22 mouse cellular contexts compared by ENCODE assay signal in genomic region chr5:113457260-113457659, GRCm38 (mm10). TPM values are rescaled to one million over a fixed set of nuclear protein-coding genes. Genes with fewer than 3 reads are reported as not detected.
DNase-seq lines count a peak whose midpoint lies in the region; ATAC-seq lines count a peak whose summit lies in the region.
"Had no signal": no experiment of that assay in that cellular context is flagged by ENCODE, and none has a peak within 500 bp of the region (broad histone marks: within the 10 kb centered on the region; RNA-seq: fewer than 3 reads in every experiment).

No protein-coding gene starts in this region.

- DNase-seq in hindbrain, embryonic 10.5 days (ENCODE audit: low spot score), result no peak
- no peak for DNase-seq in hindbrain, embryonic 11.5 days (ENCODE audit: low spot score)
- DNase-seq in retina, postnatal 1 day, result peak; percentile 65
- no peak for DNase-seq in retina, embryonic 14.5 days (ENCODE audit: low spot score)
- peak; percentile 74 to 82 for DNase-seq in cerebellum, postnatal 14 days
- DNase-seq in right cerebral cortex, adult 2 months (ENCODE audit: low spot score in 2 of 2), result no peak
- DNase-seq in embryonic facial prominence, embryonic 10.5 days (ENCODE audit: low spot score), result no peak
- DNase-seq: adrenal gland, postnatal 14 days; gastrocnemius, postnatal 36 days; kidney, postnatal 4 days; layer of hippocampus, adult 9-11 months; liver, embryonic 13.5 days; lung, embryonic 14.5 days; lung, postnatal 36 days; thymus, postnatal 14 days had no signal

- peak overlapping the region; percentile 41; the same call in 1 of the 2 replicates for H3K27ac ChIP-seq in hindbrain, embryonic 10.5 days
- no peak overlapping the region for H3K27ac ChIP-seq in hindbrain, embryonic 11.5 days (ENCODE audit: low read depth, low read length)
- no peak overlapping the region for H3K27ac ChIP-seq in embryonic facial prominence, embryonic 10.5 days (replicated peaks)
- H3K27ac ChIP-seq: embryonic facial prominence, embryonic 13.5 days; forebrain, embryonic 15.5 days; kidney, embryonic 15.5 days; limb, embryonic 12.5 days; liver, embryonic 13.5 days; neural tube, embryonic 15.5 days had no signal

- peaks cover 34% of the 10 kb centered on the region for H3K27me3 ChIP-seq in hindbrain, embryonic 10.5 days (ENCODE audit: insufficient read depth, poor library complexity, severe bottlenecking)
- H3K27me3 ChIP-seq in hindbrain, embryonic 11.5 days (ENCODE audit: control insufficient read depth, insufficient read depth, low read length), result peaks cover 2% of the 10 kb centered on the region; the same call in 1 of the 2 replicates
- peaks cover 34% of the 10 kb centered on the region for H3K27me3 ChIP-seq in embryonic facial prominence, embryonic 10.5 days (replicated peaks; ENCODE audit: low read depth, poor library complexity, severe bottlenecking)
- H3K27me3 ChIP-seq: neural tube, embryonic 15.5 days had no signal

- 0 out of 2 replicates have a peak, but pooled peaks cover 3% of the 10 kb centered on the region for H3K9me3 ChIP-seq in hindbrain, embryonic 10.5 days
- no peaks in the 10 kb centered on the region for H3K9me3 ChIP-seq in hindbrain, embryonic 11.5 days (ENCODE audit: control insufficient read depth, low read length)
- no peaks in the 10 kb centered on the region for H3K9me3 ChIP-seq in embryonic facial prominence, embryonic 10.5 days
- H3K9me3 ChIP-seq: forebrain, embryonic 15.5 days; kidney, embryonic 15.5 days; liver, embryonic 13.5 days; neural tube, embryonic 15.5 days had no signal

- no peaks in the 10 kb centered on the region for H3K36me3 ChIP-seq in hindbrain, embryonic 10.5 days
- no peaks in the 10 kb centered on the region for H3K36me3 ChIP-seq in hindbrain, embryonic 11.5 days (ENCODE audit: control insufficient read depth, insufficient read depth, low read length)
- no peaks in the 10 kb centered on the region for H3K36me3 ChIP-seq in embryonic facial prominence, embryonic 10.5 days (replicated peaks)
- H3K36me3 ChIP-seq: embryonic facial prominence, embryonic 13.5 days; forebrain, embryonic 15.5 days; G1E; kidney, embryonic 15.5 days; limb, embryonic 12.5 days; liver, embryonic 13.5 days; neural tube, embryonic 15.5 days had no signal

- H3K4me3 ChIP-seq in hindbrain, embryonic 10.5 days, result no peak overlapping the region
- H3K4me3 ChIP-seq in hindbrain, embryonic 11.5 days (ENCODE audit: low read depth, low read length), result no peak overlapping the region
- no peak overlapping the region for H3K4me3 ChIP-seq in embryonic facial prominence, embryonic 10.5 days
- H3K4me3 ChIP-seq: embryonic facial prominence, embryonic 13.5 days; forebrain, embryonic 15.5 days; kidney, embryonic 15.5 days; limb, embryonic 12.5 days; liver, embryonic 13.5 days; neural tube, embryonic 15.5 days had no signal

- peaks cover 47% of the 10 kb centered on the region for H3K4me1 ChIP-seq in hindbrain, embryonic 10.5 days (replicated peaks)
- H3K4me1 ChIP-seq in hindbrain, embryonic 11.5 days (replicated peaks; ENCODE audit: control insufficient read depth, insufficient read depth, low read length), result peaks cover 15% of the 10 kb centered on the region
- peaks cover 28% of the 10 kb centered on the region for H3K4me1 ChIP-seq in embryonic facial prominence, embryonic 10.5 days
- H3K4me1 ChIP-seq: liver, embryonic 13.5 days had no signal

- no peak overlapping the region for H3K9ac ChIP-seq in hindbrain, embryonic 11.5 days (ENCODE audit: low read depth, low read length)
- H3K9ac ChIP-seq: embryonic facial prominence, embryonic 13.5 days; forebrain, embryonic 15.5 days; kidney, embryonic 15.5 days; limb, embryonic 12.5 days; liver, embryonic 13.5 days; lung, embryonic 14.5 days; neural tube, embryonic 15.5 days had no signal

- 76% methylated on average over 6 of the region's 6 CpGs for WGBS in hindbrain, embryonic 10.5 days
- 75% methylated on average over 6 of the region's 6 CpGs for WGBS in hindbrain, embryonic 11.5 days
- 79% methylated on average over 6 of the region's 6 CpGs for WGBS in embryonic facial prominence, embryonic 10.5 days

- H3K4me2 ChIP-seq in hindbrain, embryonic 11.5 days (replicated peaks; ENCODE audit: low read depth, low read length), result no peak overlapping the region
- H3K4me2 ChIP-seq: embryonic facial prominence, embryonic 13.5 days; forebrain, embryonic 15.5 days; kidney, embryonic 15.5 days; limb, embryonic 12.5 days; liver, embryonic 13.5 days; lung, embryonic 14.5 days; neural tube, embryonic 15.5 days had no signal

- ATAC-seq in hindbrain, embryonic 11.5 days (ENCODE audit: low FRiP score), result no peak
- ATAC-seq: forebrain, embryonic 15.5 days; intestine, embryonic 16.5 days had no signal

RNA-seq across cellular contexts. Expression of gene Wscd2, which starts 32.9 kb away (rescaled TPM):
- 13.1 and 14.5 TPM in 2 replicates for polyA plus RNA-seq in hindbrain, embryonic 10.5 days (2016; fragmentation: Nextera tagmentation; extraction: Ambion mirVana)
- 7.7 and 8.5 TPM in 2 replicates for polyA plus RNA-seq in hindbrain, embryonic 11.5 days (2014; fragmentation: Nextera tagmentation; extraction: Ambion mirVana)
- 4.2 and 5.4 TPM in 2 replicates for polyA plus RNA-seq in embryonic facial prominence, embryonic 10.5 days (2016; fragmentation: Nextera tagmentation; extraction: Ambion mirVana)
- polyA plus RNA-seq: G1E had no signal

Comparison
In these comparisons a context has a peak if more than half of its experiments do, and no peak if none do; other contexts are left out.
1. DNase-seq: peak in retina, postnatal 1 day (single experiment) and cerebellum, postnatal 14 days (2 of 2); none in hindbrain, embryonic 10.5 days (single experiment), hindbrain, embryonic 11.5 days (single experiment), retina, embryonic 14.5 days (single experiment), right cerebral cortex, adult 2 months (0 of 2) and embryonic facial prominence, embryonic 10.5 days (single experiment).